29 mouse cellular contexts compared by ENCODE assay signal in genomic region chr5:3361252-3361651, GRCm38 (mm10). TPM values are rescaled to one million over a fixed set of nuclear protein-coding genes. Genes with fewer than 3 reads are reported as not detected.
A peak's percentile ranks its signal among the peaks of the same experiment; 100 is the strongest.
DNase-seq lines count a peak whose midpoint lies in the region; ATAC-seq and TF ChIP-seq lines count a peak whose summit lies in the region.
"Had no signal": no experiment of that assay in that cellular context is flagged by ENCODE, and none has a peak within 500 bp of the region (broad histone marks: within the 10 kb centered on the region; RNA-seq: fewer than 3 reads in every experiment).

No protein-coding gene starts in this region.

- TF ChIP-seq RAD21 in MEL (IDR thresholded peaks at IDR 0.05; ENCODE audit: low read depth, low read length) = no peak

- no peak for DNase-seq in liver
- DNase-seq in MEL (ENCODE audit: low read depth, low spot score) = peak; percentile 70
- DNase-seq in layer of hippocampus, postnatal 25 days (ENCODE audit: extremely low spot score in 1 of 2, low spot score in 1 of 2) = no peak
- DNase-seq in layer of hippocampus, postnatal 10 days (ENCODE audit: low spot score in 2 of 2) = no peak
- no peak for DNase-seq in thymus, postnatal 0 days (ENCODE audit: low spot score)
- DNase-seq: adrenal gland, adult 8-10 months; adrenal gland, postnatal 25 days; B cell, adult 2 months; cerebellum, adult 2 months; cerebellum, adult 9-11 months; cerebellum, postnatal 25 days; gastrocnemius, postnatal 10 days; gastrocnemius, postnatal 36 days; heart, postnatal 10 days; heart, postnatal 36 days had no signal

- H3K4me1 ChIP-seq in liver, embryonic 12.5 days = peaks cover 74% of the 10 kb centered on the region
- H3K4me1 ChIP-seq in MEL (ENCODE audit: control insufficient read depth in 1 of 2, insufficient read depth in 2 of 2, low read length in 2 of 2) = peaks cover 52 to 59% of the 10 kb centered on the region in 2 experiments
- H3K4me1 ChIP-seq in liver, embryonic 15.5 days (replicated peaks) = peaks cover 70% of the 10 kb centered on the region
- H3K4me1 ChIP-seq: embryonic facial prominence, embryonic 10.5 days; embryonic facial prominence, embryonic 13.5 days; hindbrain, embryonic 10.5 days; hindbrain, embryonic 13.5 days had no signal

- 0 out of 2 replicates have a peak overlapping the region, but pooled peaks have one; percentile 8 for H3K4me2 ChIP-seq in liver, embryonic 12.5 days
- peak overlapping the region; percentile 21; the same call in 1 of the 2 replicates for H3K4me2 ChIP-seq in liver, embryonic 15.5 days
- H3K4me2 ChIP-seq: embryonic facial prominence, embryonic 13.5 days; forebrain, embryonic 13.5 days; heart, embryonic 12.5 days; heart, embryonic 15.5 days; hindbrain, embryonic 13.5 days had no signal

- H3K4me3 ChIP-seq in liver, embryonic 12.5 days = no peak overlapping the region
- H3K4me3 ChIP-seq in MEL (ENCODE audit: control insufficient read depth in 1 of 2, insufficient read depth in 1 of 2, low read depth in 2 of 2, low read length in 2 of 2) = no peak overlapping the region; a peak in 2 of 4 replicates
- H3K4me3 ChIP-seq in liver, embryonic 15.5 days (replicated peaks) = no peak overlapping the region
- H3K4me3 ChIP-seq: embryonic facial prominence, embryonic 10.5 days; embryonic facial prominence, embryonic 13.5 days; erythroblast, embryonic 14.5 days; forebrain, embryonic 13.5 days; heart, embryonic 12.5 days; heart, embryonic 15.5 days; hindbrain, embryonic 10.5 days; hindbrain, embryonic 13.5 days had no signal

- TF ChIP-seq EP300 in MEL (IDR thresholded peaks at IDR 0.05; ENCODE audit: low read depth in 1 of 2, low read length in 2 of 2) = peak; percentile 27 to 61; a peak in 1 of 4 replicates

- H3K27ac ChIP-seq in liver, embryonic 12.5 days = peak overlapping the region; percentile 55; the same call in 1 of the 2 replicates
- peak overlapping the region; percentile 100 for H3K27ac ChIP-seq in MEL (ENCODE audit: control insufficient read depth, low read depth, low read length)
- H3K27ac ChIP-seq in liver, embryonic 15.5 days (replicated peaks) = peak overlapping the region; percentile 63; the same call in 1 of the 2 replicates
- H3K27ac ChIP-seq: embryonic facial prominence, embryonic 10.5 days; embryonic facial prominence, embryonic 13.5 days; forebrain, embryonic 13.5 days; heart, embryonic 15.5 days; hindbrain, embryonic 10.5 days; hindbrain, embryonic 13.5 days had no signal

- H3K27me3 ChIP-seq in liver, embryonic 12.5 days (replicated peaks) = no peaks in the 10 kb centered on the region
- H3K27me3 ChIP-seq in MEL (ENCODE audit: control insufficient read depth in 1 of 2, insufficient read depth in 2 of 2, low read length in 2 of 2) = no peaks in the 10 kb centered on the region
- no peaks in the 10 kb centered on the region for H3K27me3 ChIP-seq in liver, embryonic 15.5 days
- H3K27me3 ChIP-seq: embryonic facial prominence, embryonic 13.5 days; forebrain, embryonic 13.5 days; heart, embryonic 12.5 days; heart, embryonic 15.5 days; hindbrain, embryonic 13.5 days had no signal

- 67% methylated on average over 5 of the region's 5 CpGs for WGBS in liver, embryonic 12.5 days (ENCODE audit: insufficient replicate concordance)
- WGBS in liver, embryonic 15.5 days (ENCODE audit: insufficient replicate concordance) = 65% methylated on average over 5 of the region's 5 CpGs

- H3K79me2 ChIP-seq in MEL (ENCODE audit: control insufficient read depth, insufficient read depth, low read length, poor library complexity) = peaks cover 67% of the 10 kb centered on the region

- peak in 1 of 2 experiments; percentile 30; a peak in 1 of 4 replicates for TF ChIP-seq POLR2A in MEL (IDR thresholded peaks at IDR 0.05; ENCODE audit: control insufficient read depth in 1 of 2, insufficient read depth in 1 of 2, low read depth in 1 of 2, low read length in 2 of 2, poor library complexity in 1 of 2)

- H3K9me3 ChIP-seq in liver, embryonic 12.5 days (replicated peaks) = no peaks in the 10 kb centered on the region
- no peaks in the 10 kb centered on the region for H3K9me3 ChIP-seq in MEL (replicated peaks; ENCODE audit: insufficient read depth, low read length)
- H3K9me3 ChIP-seq in liver, embryonic 15.5 days (replicated peaks) = no peaks in the 10 kb centered on the region
- H3K9me3 ChIP-seq: embryonic facial prominence, embryonic 10.5 days; embryonic facial prominence, embryonic 13.5 days; forebrain, embryonic 13.5 days; heart, embryonic 12.5 days; heart, embryonic 15.5 days; hindbrain, embryonic 10.5 days; hindbrain, embryonic 13.5 days had no signal

- peak; percentile 31; the same call in 1 of the 2 replicates for ATAC-seq in liver, embryonic 12.5 days
- no peak for ATAC-seq in liver, embryonic 15.5 days (ENCODE audit: insufficient read depth)
- ATAC-seq in megakaryocyte progenitor cell, adult 5-6 weeks (replicated peaks; ENCODE audit: poor library complexity) = 0 out of 2 replicates have a peak, but pooled peaks have one; percentile 8
- ATAC-seq: activated CD4-positive, CD25-positive, alpha-beta regulatory T cell, adult 4 months; forebrain, embryonic 13.5 days; forebrain, embryonic 16.5 days; hindbrain, embryonic 16.5 days had no signal

- no peak for TF ChIP-seq CTCF in MEL (IDR thresholded peaks at IDR 0.05 in 2 of 3, conservative IDR thresholded peaks at IDR 0.05 in 1 of 3; ENCODE audit: control insufficient read depth in 1 of 3, insufficient read depth in 1 of 3, low read depth in 2 of 3, low read length in 3 of 3, poor library complexity in 1 of 3, severe bottlenecking in 1 of 3)

- H3K36me3 ChIP-seq in liver, embryonic 12.5 days = peaks cover 4% of the 10 kb centered on the region; the same call in 1 of the 2 replicates
- peaks cover 50 to 92% of the 10 kb centered on the region in 2 experiments for H3K36me3 ChIP-seq in MEL (ENCODE audit: control insufficient read depth in 1 of 2, insufficient read depth in 2 of 2, low read length in 2 of 2)
- no peaks in the 10 kb centered on the region for H3K36me3 ChIP-seq in liver, embryonic 15.5 days (replicated peaks)
- H3K36me3 ChIP-seq: embryonic facial prominence, embryonic 10.5 days; embryonic facial prominence, embryonic 13.5 days; heart, embryonic 12.5 days; heart, embryonic 15.5 days; hindbrain, embryonic 10.5 days; hindbrain, embryonic 13.5 days had no signal

- H3K9ac ChIP-seq in liver, embryonic 12.5 days = 0 out of 2 replicates have a peak overlapping the region, but pooled peaks have one; percentile 24
- H3K9ac ChIP-seq in MEL (ENCODE audit: control insufficient read depth, low read depth, low read length, poor library complexity, severe bottlenecking) = peak overlapping the region; percentile 73
- no peak overlapping the region for H3K9ac ChIP-seq in liver, embryonic 15.5 days
- H3K9ac ChIP-seq: embryonic facial prominence, embryonic 13.5 days; forebrain, embryonic 13.5 days; heart, embryonic 12.5 days; heart, embryonic 15.5 days; hindbrain, embryonic 13.5 days had no signal

TF ChIP-seq in MEL, 35 proteins besides CTCF, POLR2A, EP300 and RAD21:
- TF ChIP-seq TCF12 (IDR thresholded peaks at IDR 0.05; ENCODE audit: low read depth, low read length) (0 out of 2 replicates have a peak, but pooled peaks have one; percentile 16), NELFE (IDR thresholded peaks at IDR 0.05; ENCODE audit: low read depth, low read length) (no peak), TBP (IDR thresholded peaks at IDR 0.05; ENCODE audit: low read depth, low read length) (peak; percentile 82)
TF ChIP-seq in MEL: peak in this region for 2.

RNA-seq across cellular contexts. Expression of gene Cdk6, which starts 20.0 kb away (rescaled TPM):
- 35.1 and 40.1 TPM in 2 replicates for polyA plus RNA-seq in liver, embryonic 12.5 days (2016; fragmentation: Nextera tagmentation; extraction: Ambion mirVana)
- total RNA-seq in MEL (2012; rRNA removed) = 195 and 197 TPM in 2 replicates
- polyA plus RNA-seq in MEL (2012; ENCODE audit: insufficient read depth in 1 of 2, insufficient read length in 2 of 2, low read depth in 1 of 2, low replicate concordance in 2 of 2, missing spikeins in 1 of 2) = 100 to 1,000 TPM in 1 of 2 experiments, 10 to 100 TPM in 1; 79.0 to 318 TPM
- polyA plus RNA-seq in liver, embryonic 15.5 days (2015; fragmentation: Nextera tagmentation; extraction: Ambion mirVana) = 19.2 and 19.3 TPM in 2 replicates
- total RNA-seq in megakaryocyte progenitor cell, adult 5-6 weeks (2015) = 257 and 285 TPM in 2 replicates
- total RNA-seq in megakaryocyte progenitor cell, adult 5-6 weeks (2017) = 138 and 227 TPM in 2 replicates
- total RNA-seq in layer of hippocampus, postnatal 25 days (2021) = 1 to 10 TPM; 2.8 to 5.1 TPM
- 10 to 100 TPM; 10.7 to 15.3 TPM for total RNA-seq in layer of hippocampus, postnatal 10 days (2021)
- polyA plus RNA-seq in thymus, postnatal 0 days (2015; fragmentation: Nextera tagmentation; extraction: Ambion mirVana) = 44.6 and 61.5 TPM in 2 replicates

Comparison
In these comparisons a context has a peak if more than half of its experiments do, and no peak if none do; other contexts are left out.
1. RNA of gene Cdk6, which starts 20.0 kb away (total RNA-seq): 138 to 285 TPM in megakaryocyte progenitor cell, adult 5-6 weeks and 195 to 197 TPM in MEL; 10.7 to 15.3 TPM in layer of hippocampus, postnatal 10 days and 2.8 to 5.1 TPM in layer of hippocampus, postnatal 25 days; every median in the first group is over 4 times any median in the second.
2. Peak in every context shown above with its lines, with median percentiles within 50 percentile points of each other: H3K27ac ChIP-seq.